Mouse (Mus musculus) Patski (cell line): ENCODE results near the gene Hoxd11. TPM values are rescaled to one million over a fixed set of nuclear protein-coding genes. Genes with fewer than 3 reads are reported as not detected.

Experiments
- ATAC-seq: fragments of 100-300 bp; one replicate; pipeline ENCODE4 v1.8.0; 2021
- CTCF ChIA-PET: fragments of 350-600 bp; sonication (Branson Sonifier 250); formaldehyde crosslinking; loops from one replicate; lab custom pipeline; 2022; ENCODE audit warnings: inconsistent platforms; lab: Charles Lee
- POLR2A ChIA-PET: fragments of 350-600 bp; sonication (Branson Sonifier 250); formaldehyde crosslinking; loops from one replicate; lab custom pipeline; 2022; ENCODE audit warnings: antibody characterized with exemption, inconsistent platforms; lab: Charles Lee
- DNase-seq: peaks from one replicate; pipeline ENCODE4 v3.0.0-alpha.2; 2011; ENCODE audit warnings: low read depth, low spot score
- H3K27me3 ChIP-seq: fragments of 371-371 bp; one replicate; pipeline ENCODE4 v1.5.1; 2021
- CTCF ChIP-seq: fragments of 100-300 bp; IDR thresholded peaks from one replicate; pipeline ENCODE4 v1.5.1; 2021
- in situ Hi-C: fragments of 300-500 bp; cut with MboI; formaldehyde crosslinking; loops from 3 replicates; pipeline ENCODE4 v1.11.1; 2018; ENCODE audit warnings: low pct_unique_long_range_greater_than_20kb, mixed read lengths
- polyA plus RNA-seq: library from polyadenylated mRNA; unstranded; gene quantifications from one replicate; pipeline ENCODE4 v1.2.3, GENCODE M21; 2021

Hoxd11 gene
- polyA plus RNA-seq, 1 experiment from 2014 or later: not detected

- no peak for TF ChIP-seq CTCF
- no peak for DNase-seq
- POLR2A ChIA-PET: no interaction called here
- CTCF ChIA-PET: no interaction called here
- in situ Hi-C loops: loop anchor here (25.0 kb wide), 1 partner anchor 1074 kb away; no protein-coding TSS in a partner anchor
- no peak for ATAC-seq
- peaks cover 85% of the 10 kb centered on the region for H3K27me3 ChIP-seq
Measured at GRCm38 (mm10) chr2:74687698-74688555, 8.6 kb downstream of the Hoxd11 start.

GRCm38 (mm10) chr2:74688795-74689573 lies 9.6 kb downstream of the Hoxd11 start:
- H3K27me3 ChIP-seq: peaks cover 81% of the 10 kb centered on the region
- DNase-seq: no peak
- no peak for TF ChIP-seq CTCF
- ATAC-seq: no peak
- CTCF ChIA-PET: no interaction called here
- POLR2A ChIA-PET: no interaction called here
- in situ Hi-C loops: loop anchor here (25.0 kb wide), 1 partner anchor 1073 kb away; no protein-coding TSS in a partner anchor

- in situ Hi-C loops: loop anchor here (10.0 to 25.0 kb wide), 2 partner anchors 455 to 1073 kb away; no protein-coding TSS in a partner anchor
- H3K27me3 ChIP-seq: peaks cover 82% of the 10 kb centered on the region
- TF ChIP-seq CTCF: no peak
Measured at GRCm38 (mm10) chr2:74689574-74690337, 10.4 kb downstream of the Hoxd11 start.

GRCm38 (mm10) chr2:74690338-74690716 lies 11.0 kb downstream of the Hoxd11 start:
- no peak for TF ChIP-seq CTCF
- H3K27me3 ChIP-seq: peaks cover 83% of the 10 kb centered on the region
- POLR2A ChIA-PET: no interaction called here

More at GRCm38 (mm10) chr2:74689574-74690337, 10.4 kb downstream of the Hoxd11 start:
- CTCF ChIA-PET: no interaction called here
- DNase-seq (no peak), ATAC-seq (no peak)
- POLR2A ChIA-PET: interaction anchor here (0.6 kb wide), 1 partner anchor 273 kb away, joined by 7 read pairs; no protein-coding TSS in a partner anchor

GRCm38 (mm10) chr2:74691022-74691951 lies 11.9 kb downstream of the Hoxd11 start, which contains the start of gene Hoxd10:
Gene Hoxd10 (plus strand): TSS chr2:74691924.
- CTCF ChIA-PET: interaction anchor here (1.0 kb wide), 1 partner anchor 10 kb away, joined by 3 read pairs; no protein-coding TSS in a partner anchor
- POLR2A ChIA-PET: no interaction called here
- peaks cover 77% of the 10 kb centered on the region for H3K27me3 ChIP-seq
- no peak for TF ChIP-seq CTCF
- peak; percentile 29 for ATAC-seq
- in situ Hi-C loops: loop anchor here (10.0 to 25.0 kb wide), 2 partner anchors 454 to 1071 kb away; no protein-coding TSS in a partner anchor
- DNase-seq: no peak

More at GRCm38 (mm10) chr2:74690338-74690716, 11.0 kb downstream of the Hoxd11 start:
- CTCF ChIA-PET: no interaction called here
- DNase-seq (no peak), ATAC-seq (no peak)
- in situ Hi-C loops: loop anchor here (10.0 to 25.0 kb wide), 2 partner anchors 454 to 1072 kb away; no protein-coding TSS in a partner anchor

GRCm38 (mm10) chr2:74691995-74692807 lies 12.8 kb downstream of the Hoxd11 start:
- DNase-seq (no peak), ATAC-seq (peak; percentile 12)
- ChIA-PET POLR2A (no interaction called here), CTCF (no interaction called here)
- in situ Hi-C loops: loop anchor here (10.0 to 25.0 kb wide), 2 partner anchors 453 to 1070 kb away; no protein-coding TSS in a partner anchor
- peaks cover 72% of the 10 kb centered on the region for H3K27me3 ChIP-seq
- TF ChIP-seq CTCF: no peak

- no peak for TF ChIP-seq CTCF
- peaks cover 64% of the 10 kb centered on the region for H3K27me3 ChIP-seq
- ChIA-PET POLR2A (no interaction called here), CTCF (no interaction called here)
- ATAC-seq (no peak), DNase-seq (no peak)
- in situ Hi-C loops: loop anchor here (10.0 to 25.0 kb wide), 2 partner anchors 452 to 1069 kb away; no protein-coding TSS in a partner anchor
Measured at GRCm38 (mm10) chr2:74692808-74693431, 13.6 kb downstream of the Hoxd11 start.

GRCm38 (mm10) chr2:74693432-74693827 lies 14.1 kb downstream of the Hoxd11 start:
- in situ Hi-C loops: loop anchor here (10.0 to 25.0 kb wide), 2 partner anchors 451 to 1069 kb away; no protein-coding TSS in a partner anchor
- no peak for TF ChIP-seq CTCF
- DNase-seq: no peak
- peaks cover 59% of the 10 kb centered on the region for H3K27me3 ChIP-seq
- no peak for ATAC-seq
- ChIA-PET CTCF (no interaction called here), POLR2A (no interaction called here)
